Mouse (Mus musculus): ENCODE results near the gene Ncf2. TPM values are rescaled to one million over a fixed set of nuclear protein-coding genes. Genes with fewer than 3 reads are reported as not detected.

The Ncf2 gene
- total RNA-seq, 1 experiment, result 5.4 TPM

- DNase-seq (ENCODE audit: low read depth, low spot score), result no peak
- Histone ChIP-seq H3K9ac (ENCODE audit: insufficient read depth, low read depth, low read length, poor library complexity, severe bottlenecking) (no peak overlapping the region), H3K36me3 (ENCODE audit: control insufficient read depth, insufficient read depth, low read length, poor library complexity, severe bottlenecking) (no peaks in the 10 kb centered on the region), H3K9me3 (ENCODE audit: control insufficient read depth, insufficient read depth, low read depth, low read length) (no peaks in the 10 kb centered on the region), H3K4me3 (ENCODE audit: insufficient read depth in 1 of 2, low read depth in 1 of 2, low read length in 2 of 2, poor library complexity in 1 of 2, severe bottlenecking in 1 of 2) (no peak overlapping the region), H3K27ac (ENCODE audit: insufficient read depth, low read depth, low read length, poor library complexity, severe bottlenecking) (no peak overlapping the region), H3K4me1 (ENCODE audit: control insufficient read depth in 2 of 2, insufficient read depth in 2 of 2, low read length in 2 of 2, poor library complexity in 1 of 2) (peaks cover 5 to 12% of the 10 kb centered on the region in 2 experiments; a peak in 2 of 4 replicates)
- no peak for TF ChIP-seq CHD2 (IDR thresholded peaks at IDR 0.05; ENCODE audit: low read depth, low read length)
- TF ChIP-seq ZNF384 (IDR thresholded peaks at IDR 0.05; ENCODE audit: low read depth, low read length), result no peak
- TF ChIP-seq MAFK (IDR thresholded peaks at IDR 0.05; ENCODE audit: insufficient read depth, low read depth, low read length), result no peak
- no peak for TF ChIP-seq HCFC1 (IDR thresholded peaks at IDR 0.05; ENCODE audit: borderline replicate concordance, insufficient read depth, low read length)
- TF ChIP-seq ZC3H11A (IDR thresholded peaks at IDR 0.05; ENCODE audit: borderline replicate concordance, low read depth, low read length), result no peak
- in situ Hi-C loops (cut with MboI; ENCODE audit: low sequenced_read_pairs in 2 of 2, unreplicated experiment in 2 of 2), result no loop called here
Observed at GRCm38 (mm10) chr1:152808392-152808680, 8.3 kb downstream of the Ncf2 start.

- Histone ChIP-seq H3K4me3 (ENCODE audit: insufficient read depth in 1 of 2, low read depth in 1 of 2, low read length in 2 of 2, poor library complexity in 1 of 2, severe bottlenecking in 1 of 2) (no peak overlapping the region), H3K9me3 (ENCODE audit: control insufficient read depth, insufficient read depth, low read depth, low read length) (no peaks in the 10 kb centered on the region), H3K27ac (ENCODE audit: insufficient read depth, low read depth, low read length, poor library complexity, severe bottlenecking) (no peak overlapping the region), H3K36me3 (ENCODE audit: control insufficient read depth, insufficient read depth, low read length, poor library complexity, severe bottlenecking) (no peaks in the 10 kb centered on the region), H3K9ac (ENCODE audit: insufficient read depth, low read depth, low read length, poor library complexity, severe bottlenecking) (no peak overlapping the region), H3K4me1 (ENCODE audit: control insufficient read depth in 2 of 2, insufficient read depth in 2 of 2, low read length in 2 of 2, poor library complexity in 1 of 2) (peaks cover 6 to 15% of the 10 kb centered on the region in 2 experiments; a peak in 2 of 4 replicates)
- TF ChIP-seq MAFK (IDR thresholded peaks at IDR 0.05; ENCODE audit: insufficient read depth, low read depth, low read length) (no peak), CHD2 (IDR thresholded peaks at IDR 0.05; ENCODE audit: low read depth, low read length) (no peak), HCFC1 (IDR thresholded peaks at IDR 0.05; ENCODE audit: borderline replicate concordance, insufficient read depth, low read length) (no peak), ZC3H11A (IDR thresholded peaks at IDR 0.05; ENCODE audit: borderline replicate concordance, low read depth, low read length) (no peak), ZNF384 (IDR thresholded peaks at IDR 0.05; ENCODE audit: low read depth, low read length) (no peak)
- in situ Hi-C loops (cut with MboI; ENCODE audit: low sequenced_read_pairs in 2 of 2, unreplicated experiment in 2 of 2), result no loop called here
- DNase-seq (ENCODE audit: low read depth, low spot score), result no peak
Observed at GRCm38 (mm10) chr1:152809541-152810252, 9.7 kb downstream of the Ncf2 start.

- DNase-seq (ENCODE audit: low read depth, low spot score), result no peak
- no peak for TF ChIP-seq MAFK (IDR thresholded peaks at IDR 0.05; ENCODE audit: insufficient read depth, low read depth, low read length)
- no peak for TF ChIP-seq ZC3H11A (IDR thresholded peaks at IDR 0.05; ENCODE audit: borderline replicate concordance, low read depth, low read length)
- TF ChIP-seq ZNF384 (IDR thresholded peaks at IDR 0.05; ENCODE audit: low read depth, low read length), result no peak
- TF ChIP-seq CHD2 (IDR thresholded peaks at IDR 0.05; ENCODE audit: low read depth, low read length), result no peak
- Histone ChIP-seq H3K4me1 (ENCODE audit: control insufficient read depth in 2 of 2, insufficient read depth in 2 of 2, low read length in 2 of 2, poor library complexity in 1 of 2) (peaks cover 9 to 17% of the 10 kb centered on the region in 2 experiments; a peak in 3 of 4 replicates), H3K27ac (ENCODE audit: insufficient read depth, low read depth, low read length, poor library complexity, severe bottlenecking) (no peak overlapping the region), H3K4me3 (ENCODE audit: insufficient read depth in 1 of 2, low read depth in 1 of 2, low read length in 2 of 2, poor library complexity in 1 of 2, severe bottlenecking in 1 of 2) (no peak overlapping the region), H3K9ac (ENCODE audit: insufficient read depth, low read depth, low read length, poor library complexity, severe bottlenecking) (no peak overlapping the region), H3K9me3 (ENCODE audit: control insufficient read depth, insufficient read depth, low read depth, low read length) (no peaks in the 10 kb centered on the region), H3K36me3 (ENCODE audit: control insufficient read depth, insufficient read depth, low read length, poor library complexity, severe bottlenecking) (no peaks in the 10 kb centered on the region)
- in situ Hi-C loops (cut with MboI; ENCODE audit: low sequenced_read_pairs in 2 of 2, unreplicated experiment in 2 of 2), result no loop called here
Observed at GRCm38 (mm10) chr1:152810533-152811439, 10.8 kb downstream of the Ncf2 start.

- Histone ChIP-seq H3K9ac (ENCODE audit: insufficient read depth, low read depth, low read length, poor library complexity, severe bottlenecking) (no peak overlapping the region), H3K4me1 (ENCODE audit: control insufficient read depth in 2 of 2, insufficient read depth in 2 of 2, low read length in 2 of 2, poor library complexity in 1 of 2) (peaks cover 9 to 20% of the 10 kb centered on the region in 2 experiments; a peak in 3 of 4 replicates), H3K9me3 (ENCODE audit: control insufficient read depth, insufficient read depth, low read depth, low read length) (no peaks in the 10 kb centered on the region), H3K36me3 (ENCODE audit: control insufficient read depth, insufficient read depth, low read length, poor library complexity, severe bottlenecking) (no peaks in the 10 kb centered on the region), H3K27ac (ENCODE audit: insufficient read depth, low read depth, low read length, poor library complexity, severe bottlenecking) (no peak overlapping the region), H3K4me3 (ENCODE audit: insufficient read depth in 1 of 2, low read depth in 1 of 2, low read length in 2 of 2, poor library complexity in 1 of 2, severe bottlenecking in 1 of 2) (peak overlapping the region in 1 of 2 experiments; percentile 58; a peak in 1 of 4 replicates)
- in situ Hi-C loops (cut with MboI; ENCODE audit: low sequenced_read_pairs in 2 of 2, unreplicated experiment in 2 of 2), result no loop called here
- TF ChIP-seq MAFK (IDR thresholded peaks at IDR 0.05; ENCODE audit: insufficient read depth, low read depth, low read length), result no peak
- peak; percentile 46; the same call in 1 of the 2 replicates for TF ChIP-seq ZNF384 (IDR thresholded peaks at IDR 0.05; ENCODE audit: low read depth, low read length)
- peak; percentile 81 for DNase-seq (ENCODE audit: low read depth, low spot score)
Observed at GRCm38 (mm10) chr1:152815265-152815701, 15.3 kb downstream of the Ncf2 start.

Measured in ES-E14 (cell line).